Mouse (Mus musculus): ENCODE measurements around the gene Sdsl.

DNA sequence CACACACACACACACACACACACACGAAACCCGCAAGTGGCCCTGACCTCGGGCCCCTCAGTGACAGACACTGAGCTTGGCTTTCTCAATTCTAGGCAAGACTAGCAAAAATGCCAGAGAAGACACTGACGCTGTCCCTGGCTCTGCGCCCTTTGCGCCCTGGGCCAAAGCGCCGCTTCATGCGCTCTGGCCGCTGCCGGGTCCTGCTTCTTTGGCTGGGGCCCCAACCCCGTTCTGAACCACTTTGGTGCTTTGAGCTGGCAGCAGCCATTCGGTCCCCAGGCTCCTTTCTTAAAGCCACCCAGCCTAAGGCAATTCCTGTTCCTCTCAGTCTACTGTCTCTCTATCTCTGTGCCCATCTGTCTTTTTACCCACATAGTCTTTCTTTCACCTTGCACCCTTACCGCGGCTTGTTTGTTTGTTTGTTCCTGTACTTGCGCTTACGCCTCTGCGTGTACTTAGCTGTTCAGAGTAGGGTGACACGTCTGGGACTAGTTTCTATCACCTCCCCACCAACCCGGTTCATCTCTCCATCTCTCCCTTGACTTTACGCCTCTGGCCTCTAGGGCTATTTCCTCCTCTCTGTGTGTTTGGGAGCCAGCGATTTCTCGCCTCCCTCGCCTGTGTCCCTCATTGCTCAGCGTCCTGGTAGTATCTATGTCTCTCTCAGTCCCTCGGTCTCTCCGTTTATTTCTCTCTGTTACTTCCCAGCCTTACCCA is 33.5 kb downstream of the Sdsl start:
- TF ChIP-seq CTCF (IDR thresholded peaks at IDR 0.05; ENCODE audit: insufficient read depth, low read depth, low read length) (no peak), POLR2A (IDR thresholded peaks at IDR 0.05; ENCODE audit: insufficient read depth, low read depth, low read length) (no peak)

All from olfactory bulb, adult 2 months (tissue).